Mouse (Mus musculus): ENCODE data around the gene Cdip1.
"Not testable (repeated sequence)": the region's sequence is repeated elsewhere in the genome, so short reads cannot be mapped to it uniquely, and the experiment has no call there.

Cdip1 gene

DNA sequence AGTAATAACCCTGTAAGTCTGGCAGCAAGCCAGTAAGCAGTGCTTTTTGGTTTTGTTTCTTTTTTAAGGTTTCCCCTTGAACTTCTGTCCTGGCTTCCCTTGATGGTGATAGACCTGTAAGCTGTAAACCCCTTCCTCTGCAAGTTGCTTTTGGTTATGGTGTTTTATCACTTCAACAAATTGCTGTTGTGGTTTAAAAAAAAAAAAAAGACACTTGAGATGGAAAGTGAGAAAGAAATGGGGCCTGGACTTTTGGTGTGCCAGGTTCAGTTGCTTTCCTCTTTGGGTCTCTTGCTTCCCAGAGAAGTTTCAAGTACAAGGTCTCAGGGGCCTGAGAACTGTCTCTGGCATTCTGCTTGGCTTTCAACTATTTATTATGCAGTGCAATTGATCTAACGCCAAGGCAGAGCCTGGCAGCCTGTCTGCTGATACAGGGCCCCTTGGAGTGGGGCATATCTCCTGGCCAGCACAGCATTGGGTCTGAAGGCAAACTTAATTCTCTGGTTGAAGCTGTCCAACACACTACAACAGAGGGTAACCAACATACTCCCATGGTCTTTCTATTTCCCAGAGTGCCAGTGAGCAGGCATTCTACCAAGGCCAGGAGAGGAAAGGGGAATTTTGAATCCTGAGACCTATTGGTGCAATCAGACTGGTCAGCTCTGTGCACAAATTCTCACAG is 16.7 kb downstream of the Cdip1 start:
- no peak for DNase-seq (ENCODE audit: low spot score in 2 of 2)

DNA sequence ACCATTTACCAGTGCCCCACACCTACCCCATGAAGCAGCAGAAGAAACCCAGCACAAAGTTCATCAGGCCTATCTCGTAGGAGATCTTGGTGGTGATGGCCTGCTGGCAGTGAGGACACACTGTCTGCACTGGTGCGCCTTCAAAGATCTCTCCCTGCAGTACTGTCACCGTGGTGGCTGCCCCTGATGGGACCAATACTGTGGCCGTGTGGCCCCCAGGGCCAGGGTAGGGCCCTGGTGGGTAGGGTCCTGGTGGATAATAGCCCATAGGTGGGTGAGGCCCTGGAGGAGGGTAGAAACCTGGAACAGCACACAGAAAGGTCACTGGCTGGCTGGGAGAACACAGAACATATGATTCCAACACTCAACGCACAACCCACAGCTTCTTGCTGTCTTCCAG is 21.4 kb downstream of the Cdip1 start:
- DNase-seq (ENCODE audit: low spot score in 2 of 2) = no peak

DNA sequence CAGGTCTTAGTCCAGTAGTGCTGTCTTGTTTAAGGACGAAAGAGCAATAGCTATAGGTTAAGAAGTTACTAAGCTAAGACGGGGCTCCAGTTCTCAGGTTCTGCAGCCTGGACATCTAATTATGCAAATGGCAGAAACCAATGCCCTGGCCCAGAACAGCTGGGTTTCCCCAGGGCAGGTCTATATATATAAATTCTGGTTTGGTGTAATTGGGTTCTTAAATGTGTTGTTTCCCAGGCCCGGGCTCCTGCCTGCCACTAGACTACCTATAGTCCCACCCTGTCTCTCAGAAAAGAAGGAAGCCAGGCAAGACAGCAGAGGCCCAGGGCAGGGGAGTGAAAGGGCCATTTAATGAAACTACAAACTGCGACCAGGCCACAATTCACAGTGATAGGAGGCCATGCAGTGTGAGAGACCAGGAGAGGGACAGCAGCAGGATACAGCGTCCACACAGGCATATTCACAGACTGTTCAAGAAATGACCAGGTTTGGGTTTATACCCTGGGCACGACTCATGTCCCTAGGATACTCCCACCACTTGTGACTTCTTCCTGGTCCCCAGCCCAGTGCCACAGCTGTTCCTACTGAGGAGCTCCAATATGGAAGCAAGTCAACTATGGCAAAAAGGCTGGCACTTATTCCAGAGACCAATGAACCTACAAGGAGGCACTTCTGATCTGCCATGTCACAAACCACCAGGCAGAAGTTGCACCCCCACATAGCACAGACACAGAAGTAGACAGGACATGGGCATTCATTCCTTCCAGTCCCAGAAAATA is 22.9 kb downstream of the Cdip1 start:
- DNase-seq (ENCODE audit: low spot score in 2 of 2) = no peak

DNA sequence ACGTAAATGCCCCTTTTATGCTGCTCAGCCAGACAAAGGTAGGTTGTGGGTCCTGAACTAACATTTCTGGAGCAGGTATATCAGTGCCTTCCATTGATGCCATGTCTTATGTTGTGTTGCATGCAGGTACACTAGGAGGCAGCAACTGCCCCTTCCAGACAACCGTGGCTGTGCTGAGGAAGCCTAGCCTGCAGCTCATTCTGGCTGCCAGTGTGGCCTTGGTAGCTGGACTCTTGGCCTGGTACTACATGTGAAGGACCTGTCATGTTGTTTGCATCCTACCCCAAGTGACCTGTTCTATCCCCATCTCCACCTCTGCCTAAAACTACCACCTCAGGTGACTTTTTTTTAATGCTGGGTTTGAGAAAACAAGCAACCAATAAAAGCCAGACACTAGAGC is 24.2 kb downstream of the Cdip1 start:
- DNase-seq (ENCODE audit: low spot score in 2 of 2) = no peak

DNA sequence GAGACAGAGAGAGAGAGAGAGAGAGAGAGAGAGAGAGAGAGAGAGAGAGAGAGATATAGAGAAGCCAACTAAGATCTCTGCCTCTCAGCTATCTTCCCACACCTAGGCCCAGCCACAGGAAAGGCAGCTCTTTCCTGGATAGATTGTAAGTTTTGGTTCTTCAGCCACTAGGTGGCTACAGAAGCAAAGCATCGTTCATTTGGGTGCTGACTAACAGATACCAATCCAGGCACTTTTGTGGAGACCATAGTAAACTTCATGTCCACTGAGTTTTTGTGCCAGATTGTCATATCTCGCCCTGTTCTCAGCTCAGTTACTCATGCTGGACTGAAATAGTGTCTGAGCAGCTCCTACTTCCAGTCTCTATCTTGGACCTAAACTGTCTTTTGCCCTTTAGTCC is 26.8 kb downstream of the Cdip1 start:
- DNase-seq (ENCODE audit: low spot score in 2 of 2) = peak in 1 of 2 experiments; percentile 28

DNA sequence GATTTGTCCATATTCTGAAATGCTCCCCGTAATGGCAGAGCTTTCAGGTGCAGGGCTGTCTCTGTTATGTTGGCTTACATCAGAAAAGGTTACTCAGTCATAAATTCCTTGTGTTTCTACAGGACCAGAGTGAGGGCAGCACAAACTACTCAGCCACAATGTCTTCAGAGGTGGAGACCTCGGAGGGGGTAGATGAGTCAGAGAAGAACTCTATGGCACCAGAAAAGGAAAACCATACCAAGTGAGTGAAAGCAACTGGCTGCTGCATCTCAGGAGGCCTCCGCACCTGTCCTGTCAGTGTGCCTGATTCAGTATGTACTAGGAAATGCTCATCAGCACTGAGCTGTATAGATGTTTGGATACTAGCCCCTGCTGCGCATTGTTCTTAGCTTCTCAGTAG is 27.7 kb downstream of the Cdip1 start:
- no peak for DNase-seq (ENCODE audit: low spot score in 2 of 2)

DNA sequence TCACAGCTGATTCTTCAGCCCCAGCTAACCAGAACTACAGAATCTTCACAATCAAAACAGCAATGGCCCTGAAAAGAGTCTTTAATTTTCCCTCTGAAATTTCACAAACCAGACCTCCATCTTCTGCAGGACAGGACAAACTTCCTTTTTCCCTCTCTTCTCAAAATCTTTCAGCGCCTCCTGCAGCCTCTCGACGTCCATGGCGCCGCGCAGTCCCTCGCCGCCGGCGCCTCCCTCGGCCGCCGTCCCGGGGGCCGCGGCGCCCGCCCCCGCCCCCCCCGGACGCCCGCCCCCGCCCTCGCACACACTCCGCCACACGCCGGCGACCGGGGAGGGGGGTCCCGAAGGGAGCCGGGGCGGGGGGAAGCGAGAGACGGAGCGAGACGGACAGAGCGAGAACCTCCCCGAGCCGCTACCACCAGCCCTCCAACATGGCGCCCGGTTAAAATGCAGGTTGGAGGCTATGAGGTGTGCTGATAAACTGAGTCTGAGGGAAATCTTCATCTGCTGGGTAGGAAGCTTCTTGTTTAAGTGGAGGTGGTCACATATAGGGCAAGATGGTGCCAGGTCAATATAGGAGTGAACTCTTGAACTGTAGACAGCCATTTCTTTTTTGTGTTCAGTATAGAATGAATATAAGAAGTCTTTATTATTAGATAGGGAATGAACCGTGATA is 33.3 kb downstream of the Cdip1 start:
- DNase-seq (ENCODE audit: low spot score in 2 of 2) = not testable (repeated sequence)

DNA sequence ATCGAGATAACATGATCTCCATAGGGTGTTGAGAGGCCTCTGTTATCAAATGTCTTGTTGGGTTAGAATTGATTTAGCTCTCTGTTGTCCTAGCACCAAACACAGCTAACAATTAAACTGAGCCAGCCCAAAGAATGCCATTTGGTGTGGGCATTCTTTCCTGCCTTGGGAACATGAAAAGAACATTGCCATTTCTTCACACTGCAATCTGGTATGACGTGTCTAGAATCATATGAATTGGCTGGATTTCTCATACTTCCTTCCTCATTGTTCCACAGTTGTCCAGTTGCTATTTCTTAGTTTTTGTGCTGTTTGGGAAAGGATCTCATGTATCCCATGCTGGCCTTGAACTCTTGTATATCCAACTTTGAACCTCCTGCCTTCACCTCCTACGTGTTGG is 36.0 kb downstream of the Cdip1 start:
- DNase-seq (ENCODE audit: low spot score in 2 of 2) = no peak

DNA sequence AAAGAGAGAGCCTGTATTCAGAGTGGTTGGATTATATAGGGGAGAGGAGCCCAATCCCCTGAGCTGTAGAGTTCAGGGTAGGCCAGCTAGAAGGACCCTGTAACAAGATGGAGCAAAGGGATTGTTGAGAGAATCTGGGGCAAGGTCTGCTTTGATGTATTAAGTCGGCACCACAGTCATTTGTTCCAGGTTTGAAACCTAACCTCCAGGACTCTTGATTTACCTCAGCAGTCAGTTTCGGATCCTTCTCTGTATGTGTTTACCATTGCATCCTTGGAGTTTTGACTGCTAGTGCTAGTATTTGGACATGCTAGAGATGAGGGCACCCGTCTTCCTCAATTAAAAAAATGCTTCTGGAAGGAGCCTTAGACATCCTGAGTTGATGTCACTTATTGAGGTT is 37.9 kb downstream of the Cdip1 start:
- no peak for DNase-seq (ENCODE audit: low spot score in 2 of 2)

DNA sequence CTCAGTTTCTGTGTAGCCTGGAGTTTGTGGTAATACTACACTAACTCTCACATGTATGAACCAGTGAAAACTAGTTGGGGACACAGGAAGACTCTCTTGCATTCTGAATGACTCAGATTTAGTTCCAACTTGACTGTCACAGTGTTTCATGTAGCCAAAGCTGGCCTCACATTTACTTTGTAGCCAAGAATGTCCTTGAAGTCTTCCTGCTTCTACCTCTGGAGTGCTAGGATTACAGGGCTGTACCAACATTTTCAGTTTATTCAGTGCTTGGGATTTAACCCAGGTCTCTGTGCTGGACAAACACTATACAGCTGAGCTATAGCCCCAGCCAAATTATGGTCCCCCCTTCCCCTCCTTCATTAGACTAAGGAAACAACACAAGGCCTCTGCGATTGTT is 47.9 kb downstream of the Cdip1 start:
- no peak for DNase-seq (ENCODE audit: low spot score in 2 of 2)

DNA sequence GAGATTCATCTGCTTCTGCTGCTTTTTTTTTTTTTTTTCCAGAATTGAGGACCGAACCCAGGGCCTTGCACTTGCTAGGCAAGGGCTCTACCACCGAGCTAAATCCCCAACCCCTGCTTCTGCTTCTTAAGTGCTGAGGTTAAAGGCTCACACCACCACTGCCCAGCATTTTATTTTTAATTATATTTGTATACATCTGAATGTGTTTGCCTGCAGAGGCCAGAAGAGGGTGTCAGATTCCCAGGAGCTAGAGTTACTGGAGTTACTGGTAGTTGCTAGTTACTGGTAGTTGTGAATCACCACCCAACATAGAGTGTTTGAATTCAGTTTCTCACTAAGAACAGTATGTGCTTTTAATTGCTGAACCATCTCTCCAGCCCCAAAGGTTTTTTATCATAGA is 50.1 kb downstream of the Cdip1 start:
- DNase-seq (ENCODE audit: low spot score in 2 of 2) = no peak

DNA sequence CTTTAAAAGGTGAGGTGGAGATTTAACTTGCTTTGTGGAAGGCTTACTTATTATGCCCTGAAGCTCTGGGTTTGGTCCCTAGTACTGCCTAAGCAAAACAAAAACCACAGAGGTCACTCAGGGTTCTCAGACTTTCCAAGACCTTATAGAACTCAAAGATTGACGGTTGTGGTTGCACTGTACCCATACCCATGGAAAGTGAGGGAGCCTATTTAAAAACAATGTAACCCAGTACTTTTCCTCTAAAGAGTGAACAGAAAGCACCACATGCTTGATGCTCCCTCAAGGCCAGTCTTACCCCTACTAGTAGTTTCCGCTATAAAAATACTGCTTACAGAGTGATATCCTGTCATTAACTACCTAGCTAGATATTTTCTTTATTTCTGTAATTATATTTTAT is 53.8 kb downstream of the Cdip1 start:
- no peak for DNase-seq (ENCODE audit: low spot score in 2 of 2)

DNA sequence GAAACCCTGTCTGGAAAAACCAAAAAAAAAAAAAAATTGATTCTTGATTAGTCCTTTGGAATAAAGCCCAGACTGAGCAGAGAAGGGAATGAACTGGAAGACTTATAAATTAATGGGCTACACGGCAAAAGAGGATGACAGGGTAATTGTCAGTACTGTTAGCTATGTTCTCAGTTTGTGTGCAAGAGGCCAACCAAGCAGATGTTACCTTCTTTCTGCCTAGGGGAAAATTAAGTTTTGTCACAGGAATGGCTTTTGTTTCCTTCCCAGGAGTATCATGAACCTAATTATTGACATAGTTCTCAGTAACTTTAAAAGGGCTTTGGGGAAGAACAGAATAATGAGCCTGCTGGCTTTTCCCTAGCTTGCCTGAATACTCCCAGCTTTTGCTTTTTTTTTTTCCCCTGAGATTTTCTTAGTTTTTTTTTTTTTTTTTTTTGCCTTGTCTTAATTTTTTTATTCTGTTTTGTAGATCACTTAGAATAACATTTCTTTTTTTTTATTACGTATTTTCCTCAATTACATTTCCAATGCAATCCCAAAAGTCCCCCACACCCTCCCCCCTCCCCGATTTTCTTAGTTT is 59.2 kb downstream of the Cdip1 start:
- no peak for DNase-seq (ENCODE audit: low spot score in 2 of 2)

DNA sequence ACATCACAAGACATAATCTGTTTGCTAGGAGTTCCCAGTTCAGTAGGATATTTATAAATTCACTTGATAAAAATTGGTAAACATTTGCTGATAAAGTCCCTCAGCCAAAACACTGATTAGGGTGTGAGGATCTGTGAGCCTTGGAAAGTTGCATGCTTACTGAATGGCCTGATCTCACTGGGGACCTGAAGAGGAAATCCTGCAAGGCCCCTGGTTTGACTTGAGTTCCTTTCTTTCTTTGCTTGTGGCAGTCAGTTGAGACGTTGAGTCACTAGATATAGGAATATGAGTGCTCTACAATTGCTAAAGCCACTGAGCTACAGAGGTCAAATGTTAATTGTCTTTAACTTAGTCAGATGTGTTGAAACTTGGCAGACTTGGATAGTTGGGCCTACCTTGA is 62.1 kb downstream of the Cdip1 start:
- peak in 1 of 2 experiments; percentile 40 for DNase-seq (ENCODE audit: low spot score in 2 of 2)

DNA sequence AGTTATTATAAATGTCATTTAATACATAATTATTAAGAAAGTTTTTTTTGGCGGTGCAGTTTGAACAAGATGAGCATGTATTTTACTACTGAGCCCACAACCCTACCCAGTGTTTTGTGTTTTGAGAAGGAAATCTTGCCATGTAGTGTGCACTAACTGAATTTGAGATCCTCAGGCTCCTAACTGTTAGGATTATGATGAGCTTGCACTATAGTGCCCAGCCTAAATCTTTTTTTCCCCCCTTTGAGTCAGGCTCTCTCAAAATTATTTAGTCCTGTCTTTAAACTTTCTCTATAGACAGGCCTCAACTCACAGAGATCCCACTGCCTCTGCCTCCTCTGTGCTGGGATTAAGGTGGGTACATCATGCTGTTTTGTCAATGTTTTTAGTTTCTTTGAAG is 62.6 kb downstream of the Cdip1 start:
- no peak for DNase-seq (ENCODE audit: low spot score in 2 of 2)

DNA sequence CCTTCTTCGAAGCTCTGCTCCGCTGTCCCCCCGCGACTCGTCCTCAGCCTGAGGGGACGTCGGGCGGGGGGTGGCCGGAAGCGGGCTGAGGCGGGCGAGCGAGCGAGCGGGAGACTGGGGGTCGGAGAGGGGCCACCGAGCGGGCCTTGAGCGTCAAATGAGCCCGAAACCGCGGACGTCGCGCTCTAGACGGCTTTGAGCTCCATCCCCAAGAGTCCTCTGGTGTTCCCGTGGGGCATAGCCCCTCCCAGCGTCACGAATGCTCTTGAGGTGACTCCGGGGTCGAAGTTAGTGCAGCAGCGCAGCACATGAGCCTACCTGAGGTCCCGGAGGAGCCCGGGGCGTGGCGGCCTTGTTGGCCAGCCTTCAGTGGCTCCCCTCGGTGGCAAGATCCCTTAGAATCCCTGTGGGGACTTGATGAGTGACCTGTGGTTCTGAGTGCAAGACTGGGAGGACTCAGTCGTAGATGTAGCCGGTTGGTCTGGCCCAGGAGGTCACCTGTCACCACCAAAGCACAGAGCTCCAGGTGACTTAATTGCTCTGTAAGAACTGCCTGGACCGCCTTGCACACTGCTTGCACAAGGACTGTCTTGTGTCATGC is 63.5 kb downstream of the Cdip1 start:
- DNase-seq (ENCODE audit: low spot score in 2 of 2) = no peak

DNA sequence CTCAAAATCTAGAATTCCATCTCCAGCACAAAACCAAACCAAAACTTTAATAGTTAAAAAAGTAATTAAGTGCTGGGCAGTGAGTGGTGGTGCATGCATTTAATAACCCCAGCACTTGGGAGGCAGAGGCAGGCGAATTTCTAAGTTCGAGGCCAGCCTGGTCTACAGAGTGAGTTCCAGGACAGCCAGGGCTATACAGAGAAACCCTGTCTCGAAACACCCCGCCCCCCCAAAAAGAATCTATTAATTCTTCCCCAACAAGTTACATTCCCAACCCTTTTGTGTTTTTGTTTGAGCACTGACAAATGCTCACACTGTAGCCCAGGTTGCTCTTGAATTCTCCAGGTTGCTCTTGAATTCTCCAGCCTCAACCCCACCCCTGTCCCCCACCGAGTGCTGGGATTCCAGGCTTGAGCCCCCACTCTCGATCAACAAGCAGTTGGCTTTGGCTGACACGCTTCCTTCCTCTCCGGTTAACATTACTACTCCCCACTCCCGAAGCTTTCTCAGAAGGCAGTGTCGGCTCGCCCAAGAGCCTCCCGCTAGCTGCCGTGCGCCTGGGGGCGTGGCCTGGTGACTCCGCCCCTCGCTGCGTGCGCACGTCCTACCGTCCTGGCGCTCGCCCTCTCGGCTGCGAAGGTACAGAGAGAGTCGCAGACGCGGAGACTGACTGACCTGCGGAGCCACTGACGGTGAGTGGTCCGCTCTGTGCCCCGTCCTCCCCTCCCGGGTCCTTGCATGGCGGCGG is 64.1 kb downstream of the Cdip1 start, which contains the start of gene Hmox2:
Gene Hmox2, plus strand, starts transcription at position 582 of the 748 bp plus-strand sequence.
- peak; percentile 94 to 95 for DNase-seq (ENCODE audit: low spot score in 2 of 2)

DNA sequence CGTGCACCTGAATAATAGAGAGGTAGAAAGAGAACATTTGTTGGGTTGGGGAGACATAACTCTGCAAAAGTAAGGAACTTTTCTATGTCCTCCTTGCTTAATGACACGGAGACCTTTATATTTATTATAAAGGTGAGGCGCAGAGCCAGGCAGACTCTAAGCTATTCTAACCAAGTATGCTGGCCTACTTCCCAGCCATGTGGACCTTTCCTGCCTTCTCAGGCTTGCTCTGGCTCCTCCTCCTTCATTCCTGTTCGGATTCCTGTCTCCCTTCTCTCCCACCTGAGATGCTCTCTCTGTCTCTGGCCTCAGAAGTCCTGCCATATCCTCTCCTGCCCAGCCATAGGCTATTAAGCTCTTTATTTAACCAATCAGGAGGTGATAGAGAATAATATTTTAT is 64.8 kb downstream of the Cdip1 start:
- no peak for DNase-seq (ENCODE audit: low spot score in 2 of 2)

DNA sequence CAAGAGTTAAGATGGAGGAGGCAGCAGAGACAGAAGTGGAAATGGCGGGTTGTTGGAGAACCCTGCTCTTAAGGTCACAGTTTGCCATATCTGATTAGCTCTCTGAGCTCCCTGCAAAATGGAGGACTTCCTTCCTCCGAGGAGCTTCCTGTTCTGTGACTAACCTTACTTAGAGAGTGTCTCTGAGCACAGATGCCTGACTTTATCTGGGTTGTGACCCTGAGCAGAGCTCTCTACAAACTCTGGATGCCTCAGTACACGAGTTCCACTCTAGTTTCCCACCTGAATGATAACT is 67.2 kb downstream of the Cdip1 start:
- no peak for DNase-seq (ENCODE audit: low spot score in 2 of 2)

DNA sequence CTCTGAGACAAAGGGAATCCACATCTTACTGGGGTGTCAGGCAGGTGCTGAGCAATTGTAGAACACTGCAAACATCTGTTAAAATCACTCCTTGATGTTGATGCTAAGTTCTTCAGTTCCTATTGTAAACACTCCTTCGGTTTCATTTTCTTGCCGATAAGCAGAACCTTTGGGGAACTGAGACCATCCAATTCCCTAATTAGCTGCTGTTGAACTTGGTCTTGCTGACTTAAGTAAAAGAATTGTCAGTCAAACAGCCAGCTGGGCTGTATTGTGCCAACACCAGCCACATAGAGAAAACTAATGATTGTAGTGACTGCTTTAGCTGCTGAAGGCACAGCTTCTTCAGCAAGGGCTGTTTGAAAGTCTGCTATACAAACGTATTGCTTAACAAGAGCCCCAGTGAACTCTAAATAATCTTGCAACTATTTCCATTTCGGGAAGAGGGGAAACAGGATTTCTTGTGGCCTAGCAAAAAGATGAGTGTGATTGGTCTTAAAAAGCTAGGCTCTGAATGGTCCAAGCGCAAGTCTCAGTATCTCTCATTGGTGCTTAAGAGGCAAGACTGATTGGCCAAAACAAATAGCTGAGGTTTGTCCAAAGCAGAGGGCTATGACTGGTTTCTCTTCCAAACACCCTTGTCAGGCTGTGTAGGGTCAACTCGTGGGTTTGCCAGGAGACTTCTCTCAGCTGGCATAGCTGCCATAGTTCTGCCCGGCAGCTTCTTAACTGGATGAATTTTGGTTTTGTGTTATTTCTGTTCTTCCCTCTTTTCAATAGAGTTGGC is 67.8 kb downstream of the Cdip1 start:
- DNase-seq (ENCODE audit: low spot score in 2 of 2) = peak in 1 of 2 experiments; percentile 47
